Mouse (Mus musculus): Measurements from ENCODE around the gene Pikfyve.
"Not testable (repeated sequence)": the region's sequence is repeated elsewhere in the genome, so short reads cannot be mapped to it uniquely, and the experiment has no call there.

The Pikfyve gene

DNA sequence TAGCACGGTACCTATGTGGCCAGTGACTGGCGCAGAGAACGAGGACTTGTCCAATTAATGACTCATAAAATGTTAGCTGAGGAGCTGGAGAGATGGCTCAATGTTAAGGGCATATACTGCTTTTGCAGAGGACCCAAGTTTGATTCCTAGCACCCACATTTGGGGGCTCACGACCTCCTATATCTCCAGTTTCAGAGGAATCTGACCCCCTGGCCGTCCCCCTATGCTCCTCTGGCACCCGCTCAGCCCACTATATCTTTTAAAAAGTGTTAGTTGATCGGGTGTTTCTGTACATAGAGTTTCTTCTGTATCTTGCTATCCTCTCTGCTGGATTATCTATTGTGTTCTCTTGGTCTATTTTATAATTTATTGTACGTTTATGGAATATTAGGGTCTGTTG, 1.5 kb upstream of the Pikfyve start:
- no peak for DNase-seq (ENCODE audit: low spot score in 2 of 2)

GRCm38 (mm10) chr1:65185524-65186205, 818 bp upstream of the Pikfyve start:
- no peak for DNase-seq (ENCODE audit: low spot score in 2 of 2)

- no peak for DNase-seq (ENCODE audit: low spot score in 2 of 2)
These were observed 569 bp downstream of the Pikfyve start for GRCm38 (mm10) chr1:65187074-65187430.

DNA sequence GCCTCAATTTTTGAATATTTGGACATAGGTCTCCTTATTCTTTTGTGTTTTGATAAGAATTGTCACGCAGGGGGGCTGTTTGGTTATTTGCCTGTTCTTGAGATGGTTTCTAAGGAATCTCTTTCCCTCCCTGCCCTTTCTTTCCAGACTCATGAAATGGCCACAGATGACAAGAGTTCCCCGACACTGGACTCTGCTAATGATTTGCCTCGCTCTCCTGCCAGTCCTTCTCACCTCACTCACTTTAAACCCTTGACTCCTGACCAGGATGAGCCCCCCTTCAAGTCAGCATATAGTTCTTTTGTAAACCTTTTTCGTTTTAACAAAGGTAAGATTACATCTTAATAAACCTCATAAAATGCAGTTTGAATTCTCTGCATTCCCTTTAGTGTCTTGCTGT, 3.7 kb downstream of the Pikfyve start:
- no peak for DNase-seq (ENCODE audit: low spot score in 2 of 2)

GRCm38 (mm10) chr1:65193226-65193625, 6.7 kb downstream of the Pikfyve start:
- no peak for DNase-seq (ENCODE audit: low spot score in 2 of 2)

DNA sequence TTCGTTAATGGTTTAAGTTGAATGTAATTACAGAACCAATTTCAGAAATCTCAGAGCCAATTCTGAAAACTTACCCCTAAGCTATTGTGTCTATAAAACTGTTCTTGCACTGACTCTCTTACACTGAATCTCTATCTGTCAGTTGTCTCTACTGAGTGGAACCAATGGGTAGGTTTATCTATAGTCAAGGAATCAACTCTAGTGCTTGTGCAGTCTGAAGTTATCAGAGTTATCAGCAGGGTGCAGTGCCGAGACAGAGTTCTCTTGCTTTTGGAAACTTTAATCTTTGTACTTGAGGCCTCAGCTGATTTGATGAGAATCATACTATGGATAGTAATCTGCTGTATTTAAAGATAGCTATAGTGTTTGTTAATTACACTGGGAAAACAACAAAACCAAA, 11.9 kb downstream of the Pikfyve start:
- DNase-seq (ENCODE audit: low spot score in 2 of 2) = no peak

- DNase-seq (ENCODE audit: low spot score in 2 of 2) = no peak
These were observed 12.4 kb downstream of the Pikfyve start for GRCm38 (mm10) chr1:65198861-65199260.

GRCm38 (mm10) chr1:65204299-65204698, 17.8 kb downstream of the Pikfyve start:
- no peak for DNase-seq (ENCODE audit: low spot score in 2 of 2)

DNA sequence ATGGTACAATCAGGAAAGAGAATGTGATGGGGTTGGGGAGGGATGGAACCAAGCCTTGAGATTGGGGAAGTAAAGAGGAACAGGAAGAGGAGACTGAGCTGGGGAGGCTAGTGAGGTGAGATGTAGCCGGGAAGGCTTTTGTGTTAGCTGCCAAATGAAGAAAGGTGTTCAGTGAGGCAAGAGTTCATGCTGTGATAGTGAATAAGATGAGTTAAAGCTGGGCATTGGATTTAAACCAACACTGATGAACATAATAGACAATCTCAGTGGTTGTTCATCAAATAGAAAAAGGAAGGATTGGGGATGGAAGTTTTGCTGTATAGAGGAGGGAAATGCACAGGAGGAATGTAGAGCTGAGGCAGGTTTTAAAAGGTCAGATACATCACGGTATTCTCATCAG, 26.7 kb downstream of the Pikfyve start:
- no peak for DNase-seq (ENCODE audit: low spot score in 2 of 2)

DNA sequence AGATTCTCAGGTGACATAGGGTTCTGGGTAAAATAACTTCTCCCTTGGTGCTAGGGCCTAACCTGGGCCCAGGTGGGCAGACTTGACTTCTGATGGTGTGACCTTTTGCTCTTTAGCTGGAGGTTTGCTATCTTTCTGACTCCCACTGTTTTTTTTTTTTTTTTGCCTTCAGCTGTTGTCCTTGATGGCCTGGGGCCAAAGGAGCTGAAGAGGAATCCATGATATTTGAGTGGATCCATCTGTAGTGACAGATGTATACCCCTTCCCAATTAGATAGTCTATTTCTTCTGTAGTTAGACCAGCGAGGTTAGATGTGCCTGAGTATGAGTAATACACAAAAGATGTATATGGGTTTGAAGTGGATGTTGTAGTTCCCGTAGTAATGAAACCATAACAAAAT, 31.1 kb downstream of the Pikfyve start:
- DNase-seq (ENCODE audit: low spot score in 2 of 2) = no peak

DNA sequence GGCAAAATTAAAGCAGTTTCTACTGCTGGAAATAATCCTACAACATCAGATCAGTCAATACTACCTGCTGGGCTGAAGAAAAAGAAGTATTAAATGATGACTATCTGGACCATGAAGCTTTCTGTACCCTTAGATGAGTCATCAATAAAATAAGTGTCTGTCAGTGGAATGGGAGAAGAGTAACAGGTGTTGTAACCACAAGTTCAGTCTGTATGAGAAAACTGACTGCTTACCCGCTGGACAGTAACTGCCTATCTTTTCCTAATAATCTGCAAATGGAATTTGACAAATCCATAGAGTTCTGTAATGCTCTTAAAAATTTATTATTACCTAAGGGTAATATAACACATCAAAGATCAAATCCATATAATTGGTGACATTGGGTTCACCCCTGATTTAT, 31.5 kb downstream of the Pikfyve start:
- DNase-seq (ENCODE audit: low spot score in 2 of 2) = no peak

GRCm38 (mm10) chr1:65223654-65224053, 37.2 kb downstream of the Pikfyve start:
- no peak for DNase-seq (ENCODE audit: low spot score in 2 of 2)

- no peak for DNase-seq (ENCODE audit: low spot score in 2 of 2)
These were observed 41.2 kb downstream of the Pikfyve start for GRCm38 (mm10) chr1:65227681-65228080.

- not testable (repeated sequence) for DNase-seq (ENCODE audit: low spot score in 2 of 2)
These were observed 43.3 kb downstream of the Pikfyve start for GRCm38 (mm10) chr1:65229768-65230167.

DNA sequence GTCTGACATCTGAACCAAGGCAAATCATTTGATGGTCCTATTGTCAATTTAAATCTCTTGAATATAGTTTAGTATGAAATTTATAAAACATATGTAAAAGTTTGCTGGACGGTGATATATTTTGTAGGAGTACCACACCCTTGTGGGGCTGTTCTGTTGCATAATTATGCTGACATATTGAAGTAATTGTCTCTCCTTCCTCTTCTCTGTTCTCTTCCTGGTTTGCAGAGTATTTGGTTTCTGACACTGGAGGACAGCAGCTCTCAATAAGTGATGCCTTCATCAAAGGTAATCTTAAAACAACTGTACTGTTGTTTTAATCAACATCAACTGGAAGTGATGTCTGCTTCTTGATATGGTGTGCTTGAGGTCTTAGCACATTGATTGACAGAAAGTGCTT, 44.1 kb downstream of the Pikfyve start:
- no peak for DNase-seq (ENCODE audit: low spot score in 2 of 2)

- no peak for DNase-seq (ENCODE audit: low spot score in 2 of 2)
These were observed 51.2 kb downstream of the Pikfyve start for GRCm38 (mm10) chr1:65237712-65238111.

DNA sequence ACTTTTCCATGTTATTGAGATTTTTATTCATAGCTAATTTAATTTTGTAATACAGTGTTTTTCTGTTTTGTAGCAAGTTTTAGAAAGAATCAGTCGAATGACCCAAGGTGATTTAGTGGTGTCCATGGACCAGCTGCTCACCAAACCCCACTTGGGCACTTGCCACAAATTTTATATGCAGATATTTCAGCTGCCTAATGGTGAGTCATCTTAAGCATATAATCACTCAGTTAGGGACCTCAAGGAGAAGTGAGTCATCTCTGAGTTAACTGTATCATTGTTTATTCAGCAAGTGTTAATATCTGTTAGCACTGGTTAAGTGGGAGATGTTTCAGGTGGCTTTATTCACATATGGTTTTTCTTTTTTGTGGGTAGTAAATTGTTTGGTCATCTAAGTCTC, 59.2 kb downstream of the Pikfyve start:
- no peak for DNase-seq (ENCODE audit: low spot score in 2 of 2)

DNA sequence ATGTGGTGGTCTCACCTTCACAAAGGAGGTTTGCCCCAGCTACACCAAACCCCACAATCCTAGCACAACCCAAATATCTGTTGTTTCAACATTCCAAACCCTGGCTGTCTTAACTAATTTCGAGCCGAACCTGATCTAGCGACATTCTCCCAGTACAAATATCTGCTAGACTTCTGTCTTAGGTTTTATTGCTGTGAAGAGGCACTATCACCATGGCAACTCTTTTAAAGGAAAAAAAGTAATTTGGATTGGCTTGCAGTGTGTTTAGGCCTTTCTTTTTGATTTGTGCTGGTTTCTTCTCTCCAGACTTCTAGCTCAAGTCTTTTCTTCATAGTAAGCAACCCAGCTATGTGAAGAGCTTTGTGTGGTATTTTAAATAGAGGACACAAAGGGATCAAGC, 94.0 kb downstream of the Pikfyve start:
- DNase-seq (ENCODE audit: low spot score in 2 of 2) = no peak

GRCm38 (mm10) chr1:65281756-65282155, 95.3 kb downstream of the Pikfyve start, which contains the start of gene Pth2r:
Pth2r (plus strand) TSS chr1:65282056.
- no peak for DNase-seq (ENCODE audit: low spot score in 2 of 2)

DNA sequence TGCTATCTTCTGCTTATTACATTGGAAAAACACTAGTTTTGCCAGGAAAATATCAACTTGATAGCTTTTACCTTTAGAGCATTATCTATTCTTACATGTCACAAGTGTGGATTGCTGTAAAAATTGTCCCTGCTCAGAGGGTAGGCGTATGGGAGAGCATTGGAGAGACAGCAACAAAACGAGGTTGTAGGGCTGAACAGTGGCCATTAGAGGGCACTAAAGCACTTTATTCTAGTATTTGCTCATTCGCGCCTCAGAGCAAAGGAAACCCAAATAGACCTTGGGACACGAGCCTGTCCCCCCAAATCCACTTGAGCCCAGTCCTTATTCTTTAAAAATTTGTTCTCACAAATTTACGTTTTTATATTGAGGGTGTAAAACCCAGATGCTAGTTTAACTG, 96.3 kb downstream of the Pikfyve start:
- DNase-seq (ENCODE audit: low spot score in 2 of 2) = peak; percentile 20 to 37

DNA sequence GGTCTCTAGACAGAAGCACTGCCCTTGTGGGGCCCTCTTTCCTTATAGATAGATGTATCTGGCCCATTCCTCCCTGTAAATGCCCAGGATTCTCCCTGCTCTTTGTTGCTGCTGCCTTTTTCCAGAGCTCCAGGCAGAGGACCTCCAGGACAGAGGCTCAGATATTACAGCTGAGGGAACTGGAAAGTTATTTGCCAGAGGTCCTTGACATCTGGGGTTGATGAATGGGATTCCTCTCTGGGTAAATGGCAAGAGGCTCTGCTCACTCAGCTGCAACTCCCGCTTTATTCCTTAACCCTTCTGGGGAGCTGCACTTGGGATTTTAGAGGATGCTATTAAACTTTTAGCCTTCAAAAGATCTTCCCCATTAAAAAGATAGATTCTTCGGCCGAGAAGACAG, 122.0 kb downstream of the Pikfyve start:
- DNase-seq (ENCODE audit: low spot score in 2 of 2) = no peak

GRCm38 (mm10) chr1:65311214-65311933, 124.9 kb downstream of the Pikfyve start:
- no peak for DNase-seq (ENCODE audit: low spot score in 2 of 2)

DNA sequence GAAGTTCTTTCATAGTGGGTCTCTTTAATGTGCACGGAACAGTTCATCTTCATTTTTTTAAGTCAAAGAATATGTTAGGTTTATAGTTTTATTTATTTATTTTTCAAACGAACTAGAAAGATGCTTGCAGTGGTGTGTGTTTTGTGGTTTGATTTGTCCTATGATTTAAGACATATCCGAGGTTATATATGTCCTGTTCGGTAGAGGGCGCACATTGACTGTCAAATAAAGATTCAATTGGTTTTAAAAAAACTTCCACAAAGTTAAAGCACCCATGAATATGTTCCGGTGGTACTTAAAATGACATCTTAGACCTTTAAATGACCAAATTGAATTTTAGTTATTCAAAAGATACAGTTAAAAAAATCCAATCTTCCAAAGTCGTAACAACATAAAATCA, 125.6 kb downstream of the Pikfyve start:
- DNase-seq (ENCODE audit: low spot score in 2 of 2) = no peak

DNA sequence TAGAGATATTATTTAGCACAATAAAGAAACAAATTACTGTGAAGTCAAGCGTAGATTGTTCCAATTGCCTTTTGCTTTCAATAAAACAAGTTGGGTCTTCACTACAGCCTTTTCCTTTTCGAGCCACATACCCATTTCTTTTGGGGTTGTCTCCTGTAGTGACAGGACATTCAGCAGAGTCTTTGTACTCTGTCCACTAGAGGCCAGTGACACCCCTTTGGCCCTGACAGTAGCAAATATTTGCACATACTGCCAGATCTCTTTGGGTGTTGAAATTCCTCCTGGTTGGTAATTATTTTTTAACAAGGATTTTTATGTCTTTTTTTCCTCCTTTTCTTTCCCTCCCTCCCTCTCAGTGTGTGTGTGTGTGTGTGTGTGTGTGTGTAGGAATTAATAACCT, 126.4 kb downstream of the Pikfyve start:
- DNase-seq (ENCODE audit: low spot score in 2 of 2) = no peak
